Mouse (Mus musculus): ENCODE results near the gene Notum. TPM values are rescaled to one million over a fixed set of nuclear protein-coding genes. Genes with fewer than 3 reads are reported as not detected.

Notum gene
- polyA plus RNA-seq, 1 experiment: 0.67 TPM

DNA sequence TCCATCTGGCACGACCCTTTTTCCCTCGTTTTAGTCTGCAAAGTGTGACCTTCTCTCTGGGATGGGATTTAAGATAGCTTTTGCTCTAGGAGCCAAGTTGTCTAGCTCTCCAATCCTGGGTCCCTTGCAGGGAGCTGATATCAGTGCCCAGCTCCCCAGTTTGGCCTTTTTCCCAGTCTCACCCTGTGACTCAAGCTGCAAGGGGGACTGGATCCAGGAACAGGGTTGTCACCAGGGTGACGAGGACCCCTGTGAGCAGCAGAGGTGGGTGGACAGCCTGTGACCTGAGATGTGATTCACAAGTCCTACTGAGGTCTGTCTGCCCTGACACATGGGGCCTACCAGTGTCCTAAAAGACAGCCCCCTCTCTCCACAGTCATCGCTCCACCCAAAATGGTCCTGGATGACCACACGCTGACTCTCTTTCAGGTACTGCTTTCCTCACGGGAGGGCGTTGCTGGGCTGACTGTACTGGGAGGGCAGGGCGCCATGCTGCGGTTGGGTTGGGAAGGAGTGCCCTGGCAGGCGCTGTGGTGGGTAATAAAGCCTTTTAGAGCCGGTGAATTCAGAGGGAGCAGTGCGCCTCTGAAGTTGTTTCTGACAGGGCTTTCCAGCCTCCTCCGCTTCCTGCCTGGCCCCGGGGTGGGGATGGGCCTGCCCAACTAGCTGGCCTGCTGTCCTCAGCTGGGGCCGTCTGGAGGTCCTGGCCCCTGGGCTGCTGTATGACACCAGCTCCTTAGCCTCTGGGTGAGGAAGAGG is 42.9 kb upstream of the Notum start:
- TF ChIP-seq POLR2A (IDR thresholded peaks at IDR 0.05; ENCODE audit: low read depth, low read length) (no peak), CTCF (IDR thresholded peaks at IDR 0.05; ENCODE audit: extremely low read depth, insufficient read length, insufficient replicate concordance, low read depth, low read length) (no peak)
- H3K27ac ChIP-seq (ENCODE audit: insufficient read depth, low read depth, low read length): no peak overlapping the region
- H3K4me1 ChIP-seq (ENCODE audit: control insufficient read depth, insufficient read depth, insufficient read length, low read length): peaks cover 10% of the 10 kb centered on the region
- H3K36me3 ChIP-seq (ENCODE audit: control insufficient read depth, insufficient read depth, low read length): peaks cover 27% of the 10 kb centered on the region
- no peaks in the 10 kb centered on the region for H3K27me3 ChIP-seq (ENCODE audit: control insufficient read depth, insufficient read depth, low read length)
- WGBS: 52% methylated on average over 15 of the region's 15 CpGs
- H3K4me3 ChIP-seq (ENCODE audit: low read depth, low read length): no peak overlapping the region

DNA sequence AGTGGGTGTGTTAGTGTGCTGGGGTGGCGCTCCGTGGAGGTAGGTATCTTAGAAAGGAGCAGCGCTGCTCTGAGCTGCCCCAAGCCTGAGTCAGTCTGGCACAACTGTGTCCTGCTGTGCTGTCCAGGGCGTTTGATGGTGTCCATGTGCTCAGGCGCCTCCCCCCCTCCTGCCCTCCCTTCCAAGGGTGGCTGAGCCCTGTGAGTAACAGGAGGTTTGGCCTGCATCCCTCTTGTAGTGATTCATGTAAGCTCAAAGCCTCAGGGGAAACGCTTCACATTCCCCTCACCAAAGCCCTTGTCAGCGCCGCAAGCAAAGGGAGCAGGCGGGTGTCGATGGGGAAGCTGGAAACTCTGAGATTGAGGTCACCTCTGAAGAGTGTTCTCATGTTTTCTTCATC is 36.8 kb upstream of the Notum start:
- WGBS: 90% methylated on average over 10 of the region's 10 CpGs
- Histone ChIP-seq H3K36me3 (ENCODE audit: control insufficient read depth, insufficient read depth, low read length) (peaks cover 33% of the 10 kb centered on the region), H3K27ac (ENCODE audit: insufficient read depth, low read depth, low read length) (no peak overlapping the region), H3K27me3 (ENCODE audit: control insufficient read depth, insufficient read depth, low read length) (no peaks in the 10 kb centered on the region), H3K4me1 (ENCODE audit: control insufficient read depth, insufficient read depth, insufficient read length, low read length) (peaks cover 12% of the 10 kb centered on the region; the same call in 1 of the 2 replicates), H3K4me3 (ENCODE audit: low read depth, low read length) (no peak overlapping the region)
- TF ChIP-seq POLR2A (IDR thresholded peaks at IDR 0.05; ENCODE audit: low read depth, low read length): no peak
- TF ChIP-seq CTCF (IDR thresholded peaks at IDR 0.05; ENCODE audit: extremely low read depth, insufficient read length, insufficient replicate concordance, low read depth, low read length): no peak

DNA sequence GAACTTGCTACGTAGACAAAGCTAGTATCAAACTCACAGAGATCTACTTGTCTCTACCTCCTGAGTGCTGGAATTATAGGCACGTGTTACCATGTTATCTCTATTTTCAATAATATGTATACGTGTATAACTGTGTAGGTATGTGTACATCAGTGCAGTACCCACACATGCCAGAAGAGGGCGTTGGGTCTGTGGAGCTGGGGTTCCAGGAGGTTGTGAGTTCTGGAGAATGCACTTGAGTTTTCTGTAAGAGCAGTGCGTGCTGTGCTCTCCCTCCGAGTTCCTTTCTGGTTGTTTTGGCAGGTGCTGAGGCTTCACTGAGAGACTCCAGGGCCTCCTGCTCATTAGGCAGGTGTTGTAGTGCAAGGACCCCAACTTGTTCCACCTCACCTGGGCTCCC is 35.6 kb upstream of the Notum start:
- TF ChIP-seq CTCF (IDR thresholded peaks at IDR 0.05; ENCODE audit: extremely low read depth, insufficient read length, insufficient replicate concordance, low read depth, low read length): peak; percentile 42; the same call in 1 of the 2 replicates
- TF ChIP-seq POLR2A (IDR thresholded peaks at IDR 0.05; ENCODE audit: low read depth, low read length): no peak
- Histone ChIP-seq H3K36me3 (ENCODE audit: control insufficient read depth, insufficient read depth, low read length) (peaks cover 25% of the 10 kb centered on the region), H3K27ac (ENCODE audit: insufficient read depth, low read depth, low read length) (no peak overlapping the region), H3K27me3 (ENCODE audit: control insufficient read depth, insufficient read depth, low read length) (no peaks in the 10 kb centered on the region), H3K4me3 (ENCODE audit: low read depth, low read length) (no peak overlapping the region), H3K4me1 (ENCODE audit: control insufficient read depth, insufficient read depth, insufficient read length, low read length) (peaks cover 16% of the 10 kb centered on the region; the same call in 1 of the 2 replicates)
- WGBS: 93% methylated on average over 6 of the region's 6 CpGs

DNA sequence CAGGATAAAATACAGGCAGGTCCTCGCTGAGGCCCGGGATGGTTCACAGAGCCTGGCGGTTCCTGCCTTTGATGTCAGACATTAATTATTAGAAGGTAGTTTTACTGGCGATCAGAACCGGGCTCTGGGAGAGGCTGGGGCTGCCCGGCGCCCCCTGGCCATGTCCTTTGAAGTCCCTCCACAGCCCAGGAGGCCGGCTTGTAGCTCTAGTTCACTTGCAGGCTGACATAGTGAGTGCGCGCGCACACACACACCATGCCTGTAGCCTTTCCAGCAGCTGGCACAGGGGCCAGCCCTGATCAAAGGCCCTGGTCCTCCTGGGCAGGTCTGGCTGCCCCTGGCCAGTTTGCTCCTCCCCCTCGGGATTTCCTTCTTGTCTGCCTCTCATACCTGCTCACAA is 34.7 kb upstream of the Notum start:
- TF ChIP-seq POLR2A (IDR thresholded peaks at IDR 0.05; ENCODE audit: low read depth, low read length) (no peak), CTCF (IDR thresholded peaks at IDR 0.05; ENCODE audit: extremely low read depth, insufficient read length, insufficient replicate concordance, low read depth, low read length) (no peak)
- Histone ChIP-seq H3K27ac (ENCODE audit: insufficient read depth, low read depth, low read length) (no peak overlapping the region), H3K27me3 (ENCODE audit: control insufficient read depth, insufficient read depth, low read length) (no peaks in the 10 kb centered on the region), H3K4me3 (ENCODE audit: low read depth, low read length) (no peak overlapping the region), H3K36me3 (ENCODE audit: control insufficient read depth, insufficient read depth, low read length) (peaks cover 24% of the 10 kb centered on the region), H3K4me1 (ENCODE audit: control insufficient read depth, insufficient read depth, insufficient read length, low read length) (peaks cover 16% of the 10 kb centered on the region; the same call in 1 of the 2 replicates)
- WGBS: 74% methylated on average over 12 of the region's 12 CpGs

DNA sequence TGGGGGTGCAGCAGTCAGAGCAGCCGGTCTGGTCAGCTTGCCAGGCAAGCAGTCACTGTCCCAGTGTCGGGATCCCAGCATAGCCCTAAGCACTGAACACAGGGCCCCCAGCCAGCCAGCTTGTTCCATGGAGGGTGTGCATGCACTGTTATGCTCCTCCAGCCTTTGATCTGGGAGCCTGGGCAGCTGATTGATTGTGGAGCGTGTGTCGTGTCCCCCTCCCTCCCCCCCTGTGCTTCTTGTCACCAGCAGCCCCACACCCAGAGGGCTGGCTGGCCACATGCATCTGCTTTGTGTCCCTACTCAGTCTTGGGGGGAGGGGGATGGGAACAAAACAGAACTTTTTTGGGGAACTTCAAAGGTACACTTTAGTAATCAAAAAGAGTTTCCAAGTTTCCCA is 34.2 kb upstream of the Notum start:
- peaks cover 28% of the 10 kb centered on the region for H3K36me3 ChIP-seq (ENCODE audit: control insufficient read depth, insufficient read depth, low read length)
- TF ChIP-seq CTCF (IDR thresholded peaks at IDR 0.05; ENCODE audit: extremely low read depth, insufficient read length, insufficient replicate concordance, low read depth, low read length): no peak
- TF ChIP-seq POLR2A (IDR thresholded peaks at IDR 0.05; ENCODE audit: low read depth, low read length): no peak
- H3K27me3 ChIP-seq (ENCODE audit: control insufficient read depth, insufficient read depth, low read length): no peaks in the 10 kb centered on the region
- 55% methylated on average over 4 of the region's 4 CpGs for WGBS
- H3K4me3 ChIP-seq (ENCODE audit: low read depth, low read length): no peak overlapping the region
- H3K4me1 ChIP-seq (ENCODE audit: control insufficient read depth, insufficient read depth, insufficient read length, low read length): peaks cover 16% of the 10 kb centered on the region; the same call in 1 of the 2 replicates
- H3K27ac ChIP-seq (ENCODE audit: insufficient read depth, low read depth, low read length): no peak overlapping the region

DNA sequence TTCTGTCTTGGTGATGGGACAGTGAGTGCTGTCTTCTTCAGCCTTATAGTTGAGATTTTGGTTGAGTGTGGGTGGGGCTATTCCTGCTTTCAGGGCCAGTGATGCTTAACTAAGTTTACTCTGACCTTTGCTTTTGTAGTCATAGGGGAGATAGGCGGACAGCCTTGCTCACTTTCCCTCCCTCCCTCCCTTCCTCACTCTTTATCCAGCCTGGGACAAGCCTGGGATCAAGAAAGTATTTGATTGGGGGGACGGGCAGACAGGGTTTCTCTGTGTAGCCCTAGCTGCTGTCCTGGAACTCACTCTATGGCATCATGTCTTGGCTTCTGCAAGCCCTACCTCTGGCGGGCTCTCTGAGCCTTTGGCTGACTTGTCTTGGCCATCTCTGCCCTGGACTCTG is 32.5 kb upstream of the Notum start:
- Histone ChIP-seq H3K27me3 (ENCODE audit: control insufficient read depth, insufficient read depth, low read length) (no peaks in the 10 kb centered on the region), H3K4me1 (ENCODE audit: control insufficient read depth, insufficient read depth, insufficient read length, low read length) (peaks cover 16% of the 10 kb centered on the region; the same call in 1 of the 2 replicates), H3K4me3 (ENCODE audit: low read depth, low read length) (no peak overlapping the region), H3K27ac (ENCODE audit: insufficient read depth, low read depth, low read length) (peak overlapping the region; percentile 92), H3K36me3 (ENCODE audit: control insufficient read depth, insufficient read depth, low read length) (peaks cover 31% of the 10 kb centered on the region)
- TF ChIP-seq POLR2A (IDR thresholded peaks at IDR 0.05; ENCODE audit: low read depth, low read length) (no peak), CTCF (IDR thresholded peaks at IDR 0.05; ENCODE audit: extremely low read depth, insufficient read length, insufficient replicate concordance, low read depth, low read length) (no peak)
- WGBS: 59% methylated on average over 3 of the region's 3 CpGs

DNA sequence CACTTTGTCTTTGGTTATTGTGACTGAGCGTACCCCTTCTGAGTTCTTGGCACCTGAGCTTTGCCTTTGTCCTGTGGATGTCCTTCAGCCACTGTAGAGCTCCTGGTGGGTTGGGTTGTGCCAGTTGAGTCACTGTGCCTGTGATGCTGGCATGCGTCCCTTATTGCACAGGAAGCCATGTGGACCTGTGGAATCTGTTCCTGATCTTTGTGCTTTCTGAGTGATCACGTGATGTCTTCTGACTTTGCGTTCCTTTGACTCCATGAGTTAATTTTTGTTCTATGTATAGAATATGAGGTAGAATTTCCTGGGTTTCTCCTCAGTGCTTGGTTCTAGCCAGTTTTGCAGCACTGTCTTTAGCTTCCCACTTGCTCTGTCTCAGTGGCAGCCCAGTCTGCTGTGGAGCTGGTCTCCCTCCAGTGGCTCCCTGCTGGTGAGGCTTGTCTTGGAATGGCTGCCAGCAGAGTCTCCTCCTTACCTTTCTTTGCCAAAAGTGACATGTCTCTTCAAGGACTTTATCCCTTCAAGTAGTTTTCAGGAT is 31.6 kb upstream of the Notum start:
- Histone ChIP-seq H3K27me3 (ENCODE audit: control insufficient read depth, insufficient read depth, low read length) (no peaks in the 10 kb centered on the region), H3K27ac (ENCODE audit: insufficient read depth, low read depth, low read length) (peak overlapping the region; percentile 92), H3K36me3 (ENCODE audit: control insufficient read depth, insufficient read depth, low read length) (peaks cover 35% of the 10 kb centered on the region), H3K4me1 (ENCODE audit: control insufficient read depth, insufficient read depth, insufficient read length, low read length) (peaks cover 16% of the 10 kb centered on the region; the same call in 1 of the 2 replicates), H3K4me3 (ENCODE audit: low read depth, low read length) (no peak overlapping the region)
- WGBS: 33% methylated on average over 4 of the region's 4 CpGs
- TF ChIP-seq POLR2A (IDR thresholded peaks at IDR 0.05; ENCODE audit: low read depth, low read length) (no peak), CTCF (IDR thresholded peaks at IDR 0.05; ENCODE audit: extremely low read depth, insufficient read length, insufficient replicate concordance, low read depth, low read length) (no peak)

All from small intestine, adult 2 months (tissue).